Mouse (Mus musculus) brain, embryonic 14.5 days (tissue): ENCODE data around the gene Nek8. TPM values are rescaled to one million over a fixed set of nuclear protein-coding genes. Genes with fewer than 3 reads are reported as not detected.

Source experiments
- DNase-seq: peaks from one replicate; pipeline ENCODE4 v3.0.0-alpha.2; 2011; ENCODE audit warnings: low read depth
- CTCF ChIP-seq: fragments of 200-500 bp; IDR thresholded peaks from 2 replicates; pipeline ENCODE4 v1.5.1; 2012; ENCODE audit warnings: inconsistent platforms, mild to moderate bottlenecking, moderate library complexity, borderline replicate concordance; ENCODE audit not compliant: insufficient read depth, insufficient read length; ENCODE audit errors: extremely low read depth
- POLR2A ChIP-seq: fragments of 200-500 bp; IDR thresholded peaks from 2 replicates; pipeline ENCODE4 v1.6.1; 2012; ENCODE audit warnings: mild to moderate bottlenecking, inconsistent platforms, borderline replicate concordance; ENCODE audit not compliant: poor library complexity, insufficient read depth, insufficient read length, severe bottlenecking; ENCODE audit errors: extremely low read depth
- polyA plus RNA-seq: library from polyadenylated mRNA; depleted of rRNA; stranded (reverse); fragments of >200 nt; gene quantifications from 2 replicates; pipeline ENCODE4 v1.2.3, GENCODE M21; 2012

Nek8 gene
- polyA plus RNA-seq, 1 experiment, result 8.1 TPM

DNA sequence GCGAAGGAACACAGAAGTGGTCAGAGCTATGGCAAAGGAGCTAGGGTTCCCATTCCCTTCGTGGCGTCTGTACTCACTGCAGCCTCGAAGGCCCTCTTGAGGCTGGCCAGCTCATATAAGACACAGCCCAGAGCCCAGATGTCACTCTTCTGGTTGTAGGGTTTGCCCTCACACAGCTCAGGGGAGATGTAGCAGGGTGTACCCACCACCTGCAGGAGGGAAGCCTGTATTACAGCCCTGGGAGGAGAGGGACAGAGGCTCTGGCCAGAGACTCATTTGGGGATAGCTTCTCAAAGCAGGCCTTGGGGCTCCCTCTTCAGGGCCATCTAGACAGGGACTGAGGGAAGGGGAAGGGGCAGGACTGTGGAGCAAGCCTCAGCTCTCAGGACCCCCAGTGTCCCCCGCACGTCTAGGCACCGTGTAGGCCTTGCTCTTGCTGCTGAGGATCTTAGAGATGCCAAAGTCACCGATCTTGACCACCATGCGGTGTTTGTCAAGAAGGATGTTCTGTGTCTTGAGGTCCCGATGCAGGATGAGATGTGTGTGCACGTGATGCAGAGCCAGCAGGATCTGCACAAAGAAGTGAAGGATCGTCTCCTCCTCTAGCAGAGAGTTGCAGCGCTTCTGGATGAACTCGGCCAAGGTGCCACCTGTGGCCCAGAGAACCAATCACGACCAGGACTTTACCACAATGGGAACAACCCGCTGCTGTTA, 4.3 kb downstream of the Nek8 start:
- DNase-seq, result no peak
- no peak for TF ChIP-seq POLR2A
- peak; percentile 17; the same call in 1 of the 2 replicates for TF ChIP-seq CTCF

DNA sequence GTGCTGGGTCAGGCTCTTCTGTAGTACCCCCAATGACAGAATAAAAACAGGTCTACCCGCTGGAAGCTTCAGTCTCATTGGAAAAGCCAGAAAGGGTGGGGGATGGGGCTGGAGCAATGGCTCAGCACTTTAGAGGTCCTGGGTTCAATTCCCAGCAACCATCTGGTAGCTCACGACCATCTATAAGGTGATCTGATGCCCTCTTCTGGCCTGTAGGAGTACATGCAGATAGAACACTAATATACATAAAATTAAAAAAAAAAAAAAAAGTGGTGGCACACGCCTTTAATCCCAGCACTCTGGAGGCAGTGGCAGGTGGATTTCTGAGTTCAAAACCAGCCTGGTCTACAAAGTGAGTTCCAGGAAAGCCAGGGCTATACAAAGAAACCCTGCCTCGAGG, 5.1 kb downstream of the Nek8 start:
- DNase-seq, result no peak
- TF ChIP-seq POLR2A, result no peak
- TF ChIP-seq CTCF, result no peak

DNA sequence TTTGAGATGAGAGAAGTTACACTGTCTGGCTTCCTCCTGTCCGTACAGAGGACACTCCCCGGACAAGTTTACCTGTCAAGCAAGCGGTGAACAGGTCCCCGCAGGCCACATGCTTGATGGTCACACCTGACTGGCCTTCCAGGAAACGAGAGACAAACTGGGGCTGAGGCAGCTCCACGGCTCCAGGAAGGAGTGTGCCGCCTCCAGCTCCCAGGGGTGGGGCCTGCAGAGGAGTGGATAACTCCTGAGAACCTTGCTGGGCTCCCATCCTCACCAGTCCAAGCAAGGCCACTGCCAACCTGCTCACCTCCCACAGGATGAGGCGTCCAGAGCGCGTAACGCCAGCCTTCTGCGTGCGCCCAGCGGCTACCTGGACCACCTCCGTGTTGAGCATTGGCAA, 6.2 kb downstream of the Nek8 start:
- no peak for DNase-seq
- no peak for TF ChIP-seq POLR2A

DNA sequence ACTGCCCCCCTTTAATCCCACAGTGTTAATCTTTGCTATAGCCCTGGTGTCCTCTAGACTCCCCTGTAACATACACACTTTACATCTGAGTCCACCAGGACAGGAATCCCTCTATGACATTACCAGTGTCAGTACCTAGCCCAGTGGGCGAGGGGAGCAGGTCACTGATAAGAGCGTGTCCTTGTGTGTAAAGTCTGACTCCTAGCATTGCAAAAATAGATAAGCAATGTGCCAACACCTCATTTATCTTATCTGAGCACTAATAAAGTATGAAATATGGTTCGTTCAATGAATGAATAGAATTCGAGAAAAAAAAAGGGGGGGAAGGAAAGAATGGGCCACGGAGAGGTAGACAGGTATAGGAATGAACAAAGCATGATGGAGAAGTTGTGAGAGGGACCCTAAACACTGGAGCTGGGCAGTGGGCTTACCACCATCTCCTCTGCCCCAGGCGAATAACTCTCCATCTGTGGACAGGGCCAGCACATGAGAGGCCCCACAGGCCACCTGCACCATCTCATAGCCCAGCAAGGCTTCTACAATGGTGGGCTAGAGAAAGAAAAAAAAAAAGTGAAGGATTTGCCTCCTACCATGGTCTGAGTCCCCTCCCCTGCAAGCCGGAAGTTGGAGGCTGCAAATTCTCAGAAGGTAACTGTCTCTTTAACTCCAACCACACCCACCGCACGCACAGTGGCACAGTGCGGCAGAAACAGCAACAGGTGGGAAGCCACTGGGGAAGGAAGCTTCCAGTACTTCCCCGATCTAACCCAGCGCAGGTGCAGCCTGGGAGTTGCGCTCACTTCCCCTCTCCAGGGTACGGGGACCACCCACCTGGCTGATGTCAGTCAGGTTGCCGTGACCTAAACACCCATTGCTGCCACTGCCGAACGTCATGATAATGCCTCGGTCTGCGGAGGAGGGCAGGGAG, 7.7 kb downstream of the Nek8 start:
- TF ChIP-seq CTCF, result no peak
- no peak for TF ChIP-seq POLR2A
- no peak for DNase-seq

DNA sequence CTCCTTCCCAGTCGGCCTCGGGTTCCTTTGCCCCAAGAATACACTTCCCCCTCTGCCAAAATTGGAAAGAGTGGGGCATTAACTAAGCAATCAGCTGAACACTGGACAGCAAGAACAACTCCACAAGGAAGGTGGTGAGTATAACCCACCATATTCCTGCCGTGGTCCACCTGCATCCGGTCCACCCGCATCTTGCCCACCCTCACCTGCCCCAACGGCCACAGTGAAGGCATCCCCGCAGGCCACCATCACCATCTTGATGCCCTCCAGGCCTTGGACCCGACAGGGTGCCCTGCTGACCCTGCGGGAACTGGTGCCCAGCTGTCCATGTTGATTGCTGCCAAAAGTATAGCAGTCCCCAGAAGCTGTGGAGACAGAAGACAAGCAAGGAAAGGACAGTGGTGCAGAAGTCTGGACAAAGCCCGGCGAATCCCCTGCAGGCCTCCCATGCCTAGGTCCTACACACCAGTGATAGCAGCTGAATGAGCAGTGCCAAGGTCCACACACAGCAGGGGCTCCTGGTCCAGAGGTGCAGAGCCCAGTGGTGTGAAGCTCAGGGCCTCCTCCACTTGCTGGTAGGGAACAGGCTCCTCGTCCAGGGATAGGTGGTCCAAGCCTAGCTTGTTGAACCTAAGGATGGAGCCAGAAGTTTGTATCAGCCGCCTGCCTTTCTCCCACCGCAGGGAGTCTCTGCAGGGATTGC, 9.1 kb downstream of the Nek8 start:
- no peak for DNase-seq
- TF ChIP-seq POLR2A (no peak), CTCF (no peak)

DNA sequence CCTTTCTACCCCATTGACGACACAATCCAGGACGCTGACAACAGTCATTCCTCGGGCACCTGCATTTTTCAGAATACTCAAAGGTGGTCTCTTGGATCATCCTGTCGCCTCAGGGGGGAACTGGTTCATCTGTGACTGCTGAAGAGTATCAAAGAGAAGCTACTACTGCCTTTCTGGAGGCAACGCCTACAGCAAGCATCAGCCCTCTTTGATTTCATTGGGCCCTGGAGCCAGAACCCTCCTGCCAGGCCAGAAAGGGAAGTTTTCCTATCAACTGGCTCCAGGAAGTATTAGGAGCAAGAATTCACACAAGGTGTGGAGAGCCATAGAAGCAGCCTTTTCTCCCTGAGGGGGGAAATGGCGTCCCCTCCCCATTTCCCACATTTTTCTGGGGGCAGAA, 9.8 kb downstream of the Nek8 start:
- no peak for TF ChIP-seq POLR2A
- TF ChIP-seq CTCF, result no peak
- no peak for DNase-seq

DNA sequence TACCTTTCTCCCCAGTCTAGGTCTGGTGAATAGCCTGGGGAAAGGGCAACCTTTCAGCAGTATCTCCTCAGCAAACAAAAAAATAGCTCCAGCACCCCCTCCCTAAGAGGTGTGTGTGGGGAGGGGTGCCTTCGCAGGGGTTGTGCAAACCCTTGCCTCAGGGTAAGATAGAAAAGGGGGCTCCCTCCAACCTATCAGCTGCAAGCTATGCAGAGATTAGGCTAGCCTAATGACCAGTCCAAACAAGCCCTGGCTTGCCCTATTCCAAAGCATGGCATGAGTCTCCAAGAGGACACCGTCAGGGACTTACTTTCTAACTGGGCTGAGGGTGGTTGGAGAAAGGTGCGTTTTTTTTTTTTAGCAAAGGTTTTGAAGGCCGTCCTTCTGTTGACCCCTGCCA, 10.3 kb downstream of the Nek8 start:
- TF ChIP-seq POLR2A (no peak), CTCF (no peak)
- DNase-seq, result no peak

DNA sequence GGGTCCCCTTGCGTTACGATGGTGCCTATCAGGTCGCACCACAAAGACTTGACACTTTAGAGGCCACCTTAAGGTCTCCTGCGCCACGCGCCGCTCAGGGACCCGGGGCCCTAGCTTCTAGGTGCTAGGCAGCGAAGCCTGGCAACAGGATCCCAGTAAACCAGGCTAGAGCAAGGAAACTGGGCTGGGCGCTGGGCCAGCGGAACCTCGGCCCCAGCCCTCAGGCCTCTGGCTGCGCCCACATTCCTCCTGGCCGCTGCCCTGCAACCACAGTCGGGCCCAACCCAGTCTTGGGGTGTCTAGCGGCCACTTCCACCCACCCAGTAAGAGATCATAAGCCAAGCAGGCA, 10.7 kb downstream of the Nek8 start:
- DNase-seq, result no peak
- no peak for TF ChIP-seq CTCF

DNA sequence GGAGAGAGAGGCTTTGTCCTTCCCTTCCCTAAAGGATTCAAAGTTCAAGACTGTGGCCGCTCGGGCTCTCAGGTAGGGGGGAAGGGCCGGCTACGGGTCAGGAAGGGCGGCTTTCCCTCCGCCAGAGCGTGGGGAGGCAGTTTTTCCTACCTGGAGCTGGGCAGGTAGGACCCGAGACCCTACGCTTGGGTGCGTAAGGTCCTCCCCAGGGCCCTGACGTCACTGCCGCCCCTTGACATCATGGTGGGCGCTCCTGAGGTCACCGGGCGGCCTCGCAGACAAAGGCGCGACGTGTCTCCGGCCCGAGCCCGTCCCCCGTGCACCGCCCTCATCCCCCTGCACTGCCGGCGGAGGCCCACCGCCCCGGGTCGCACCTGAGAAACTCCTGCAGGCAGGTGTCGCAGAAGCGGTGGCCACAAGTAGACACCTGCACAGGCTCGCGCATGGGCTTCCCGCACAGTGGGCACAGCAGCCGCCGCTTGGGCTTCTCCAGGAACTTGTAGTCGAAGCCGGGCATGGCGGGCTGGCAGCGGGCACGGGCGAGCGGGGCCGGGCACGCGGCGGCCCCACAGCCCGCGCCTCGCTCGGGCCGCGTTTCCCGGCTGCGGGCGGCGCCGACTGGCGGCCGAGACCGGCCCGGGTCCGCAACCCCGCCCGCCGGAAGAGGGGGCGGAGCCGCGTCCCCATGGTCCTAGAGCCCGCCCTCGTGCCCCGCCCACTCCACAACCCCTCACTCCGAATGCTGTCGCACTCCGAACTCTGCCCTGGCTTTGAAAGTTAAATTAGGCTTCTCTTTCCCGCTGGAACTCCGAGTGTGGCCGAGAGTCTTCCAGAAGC, 11.3 kb downstream of the Nek8 start, which contains the start of gene Traf4:
Gene Traf4, minus strand, starts transcription at position 666 of the 837 bp plus-strand sequence.
- peak; percentile 95 for TF ChIP-seq POLR2A
- TF ChIP-seq CTCF, result no peak
- peak; percentile 93 for DNase-seq

DNA sequence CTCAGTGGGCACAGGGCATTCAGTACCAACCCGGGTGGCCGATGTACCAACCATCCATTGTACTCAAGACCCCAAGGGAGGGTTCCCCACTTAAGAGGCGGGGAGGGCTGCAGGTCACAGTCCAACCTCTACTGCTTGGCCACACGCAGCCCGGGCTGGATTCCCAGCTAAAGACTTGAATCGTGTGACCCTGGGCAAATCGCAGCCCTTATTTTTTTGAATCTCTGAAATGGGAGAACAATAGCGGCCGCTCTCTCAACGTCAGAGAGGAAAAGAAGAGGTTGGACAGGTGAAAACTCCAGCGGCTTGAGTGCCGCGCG, 11.9 kb downstream of the Nek8 start:
- no peak for DNase-seq
- TF ChIP-seq POLR2A (no peak), CTCF (no peak)

DNA sequence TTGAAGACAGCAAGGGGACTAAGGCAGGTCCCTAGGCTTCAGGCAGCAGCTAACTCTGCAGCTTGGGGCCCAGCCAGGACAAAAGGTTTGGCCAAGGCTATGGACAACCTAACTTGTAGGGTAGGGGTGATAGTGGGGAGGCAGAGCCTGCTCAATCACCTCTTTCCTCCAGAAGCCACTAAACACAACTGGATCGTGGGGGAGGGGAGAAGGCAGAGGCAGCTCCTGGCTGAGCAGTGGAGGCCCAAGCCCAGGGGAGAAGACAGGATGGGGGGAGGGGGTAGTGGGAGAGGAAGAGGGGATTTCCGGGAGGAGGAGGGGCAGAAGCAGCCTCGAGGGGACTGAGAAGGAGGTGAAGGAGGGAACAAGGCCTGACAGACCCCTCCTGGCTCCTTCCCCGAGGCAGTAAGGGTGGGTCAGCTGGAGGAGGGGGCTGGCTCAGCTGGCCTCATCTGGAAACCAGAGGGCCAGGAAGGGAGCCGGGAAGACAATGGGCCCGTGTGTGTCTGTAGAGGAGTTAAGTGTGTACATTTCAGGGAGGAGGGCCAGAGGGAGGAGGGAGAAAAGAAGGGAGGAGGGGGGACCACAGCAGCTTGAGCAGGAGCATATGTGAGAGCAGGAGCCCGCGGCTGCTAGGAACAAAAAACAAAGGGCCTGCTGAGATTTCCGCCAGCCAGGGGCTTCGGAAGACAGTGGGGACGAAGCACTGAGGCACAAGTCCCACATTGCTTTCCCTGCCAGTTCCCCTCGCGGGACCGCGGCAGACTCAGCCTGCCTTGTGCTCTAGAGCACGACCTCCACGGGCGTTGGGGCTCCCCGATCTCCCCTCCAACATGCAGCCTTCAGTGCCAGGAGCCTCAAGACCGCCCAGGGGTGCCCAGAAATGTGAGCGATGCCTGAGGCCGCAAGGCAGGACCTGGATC, 12.5 kb downstream of the Nek8 start:
- TF ChIP-seq POLR2A (no peak; the same call in 1 of the 2 replicates), CTCF (no peak)
- DNase-seq, result peak; percentile 92
